Mouse (Mus musculus) hindbrain, embryonic 11.5 days (tissue): Measurements from ENCODE around the gene Plekhg5. TPM values are rescaled to one million over a fixed set of nuclear protein-coding genes. Genes with fewer than 3 reads are reported as not detected.

Experiments
- ATAC-seq: fragments of 200-750 bp; cut with Nextera tagmentation; 2 replicates; pipeline ENCODE4 v1.8.0; 2017; ENCODE audit warnings: mild to moderate bottlenecking, moderate TSS enrichment, moderate library complexity; ENCODE audit not compliant: low FRiP score
- DNase-seq: peaks from one replicate; pipeline ENCODE4 v3.0.0-alpha.2; 2015; ENCODE audit warnings: low spot score
- H3K27ac ChIP-seq: fragments of 300-500 bp; sonication (generic); 2 replicates; pipeline ENCODE4 v1.5.1; 2014; ENCODE audit warnings: mild to moderate bottlenecking, low read depth, low read length
- H3K27me3 ChIP-seq: fragments of 300-500 bp; sonication (generic); 2 replicates; pipeline ENCODE4 v1.6.1; 2014; ENCODE audit warnings: mild to moderate bottlenecking, low read length, moderate library complexity, mixed read lengths; ENCODE audit not compliant: control insufficient read depth, insufficient read depth
- H3K36me3 ChIP-seq: fragments of 300-500 bp; sonication (generic); 2 replicates; pipeline ENCODE4 v1.6.1; 2014; ENCODE audit warnings: mild to moderate bottlenecking, low read length, moderate library complexity, mixed read lengths; ENCODE audit not compliant: control insufficient read depth, insufficient read depth
- H3K4me1 ChIP-seq: fragments of 300-500 bp; sonication (generic); replicated peaks from 2 replicates; pipeline ENCODE4 v1.6.1; 2014; ENCODE audit warnings: low read length, mixed read lengths; ENCODE audit not compliant: control insufficient read depth, insufficient read depth
- H3K4me2 ChIP-seq: fragments of 300-500 bp; sonication (generic); replicated peaks from 2 replicates; pipeline ENCODE4 v1.6.1; 2014; ENCODE audit warnings: mild to moderate bottlenecking, low read depth, low read length
- H3K4me3 ChIP-seq: fragments of 300-500 bp; sonication (generic); 2 replicates; pipeline ENCODE4 v1.5.1; 2014; ENCODE audit warnings: low read depth, low read length
- H3K9ac ChIP-seq: fragments of 300-500 bp; sonication (generic); 2 replicates; pipeline ENCODE4 v1.6.1; 2014; ENCODE audit warnings: low read depth, low read length
- H3K9me3 ChIP-seq: fragments of 300-500 bp; sonication (generic); 2 replicates; pipeline ENCODE4 v1.6.1; 2016; ENCODE audit warnings: low read length; ENCODE audit not compliant: control insufficient read depth
- WGBS: fragments of 180-500 bp; shearing (Covaris S2); extraction: QIAGEN DNeasy Blood & Tissue Kit; methylation state at CpG from one replicate; pipeline ENCODE4 v1.1.7; 2014; 5-methylcytosine and 5-hydroxymethylcytosine counted together
- polyA plus RNA-seq: library from polyadenylated mRNA; unstranded; fragments of >200 nt; fragmentation: Nextera tagmentation; extraction: Ambion mirVana; gene quantifications from 2 replicates; pipeline ENCODE4 v1.2.1, GENCODE M21; 2014

Plekhg5 gene
- polyA plus RNA-seq, 1 experiment from 2014 or later = 4.6 TPM

GRCm38 (mm10) chr4:152110689-152111088 lies 38.4 kb downstream of the Plekhg5 start:
- H3K9ac ChIP-seq = no peak overlapping the region
- no peak for ATAC-seq

GRCm38 (mm10) chr4:152112329-152112728 lies 40.0 kb downstream of the Plekhg5 start:
- H3K9me3 ChIP-seq = no peaks in the 10 kb centered on the region
- no peak overlapping the region for H3K4me2 ChIP-seq
- no peak for DNase-seq
- no peak overlapping the region for H3K9ac ChIP-seq
- no peaks in the 10 kb centered on the region for H3K36me3 ChIP-seq
- 82% methylated on average over 9 of the region's 9 CpGs for WGBS
- H3K4me3 ChIP-seq = no peak overlapping the region
- no peak overlapping the region for H3K27ac ChIP-seq
- no peak for ATAC-seq
- peaks cover 32% of the 10 kb centered on the region for H3K27me3 ChIP-seq
- peaks cover 14% of the 10 kb centered on the region for H3K4me1 ChIP-seq

More at GRCm38 (mm10) chr4:152110689-152111088, 38.4 kb downstream of the Plekhg5 start:
- Histone ChIP-seq H3K4me3 (no peak overlapping the region), H3K4me2 (no peak overlapping the region), H3K36me3 (no peaks in the 10 kb centered on the region), H3K4me1 (peaks cover 11% of the 10 kb centered on the region; the same call in 1 of the 2 replicates), H3K27ac (no peak overlapping the region), H3K27me3 (peaks cover 17% of the 10 kb centered on the region), H3K9me3 (no peaks in the 10 kb centered on the region)
- 83% methylated on average over 4 of the region's 4 CpGs for WGBS
- no peak for DNase-seq

GRCm38 (mm10) chr4:152114080-152114479 lies 41.8 kb downstream of the Plekhg5 start:
- H3K9me3 ChIP-seq = no peaks in the 10 kb centered on the region
- 51% methylated on average over 16 of the region's 16 CpGs for WGBS
- peaks cover 50% of the 10 kb centered on the region for H3K27me3 ChIP-seq

GRCm38 (mm10) chr4:152115921-152116612 lies 43.8 kb downstream of the Plekhg5 start, which contains the start of gene Tnfrsf25:
Gene Tnfrsf25 (plus strand): TSS chr4:152115934.
- Histone ChIP-seq H3K36me3 (no peaks in the 10 kb centered on the region), H3K9me3 (no peaks in the 10 kb centered on the region), H3K4me2 (peak within 1 kb of the TSS; percentile 22), H3K27ac (no peak within 1 kb of the TSS), H3K9ac (no peak within 1 kb of the TSS), H3K4me3 (no peak within 1 kb of the TSS), H3K27me3 (peaks cover 70% of the 10 kb centered on the region), H3K4me1 (peaks cover 22% of the 10 kb centered on the region)
- ATAC-seq (no peak), DNase-seq (no peak)
- 2% methylated on average over 29 of the region's 30 CpGs for WGBS

More at GRCm38 (mm10) chr4:152114080-152114479, 41.8 kb downstream of the Plekhg5 start:
- DNase-seq (no peak), ATAC-seq (peak; percentile 33; the same call in 1 of the 2 replicates)
- H3K9ac ChIP-seq = no peak overlapping the region
- H3K4me3 ChIP-seq = no peak overlapping the region
- H3K36me3 ChIP-seq = no peaks in the 10 kb centered on the region
- H3K27ac ChIP-seq = no peak overlapping the region
- H3K4me1 ChIP-seq = peaks cover 9% of the 10 kb centered on the region
- no peak overlapping the region for H3K4me2 ChIP-seq

DNA sequence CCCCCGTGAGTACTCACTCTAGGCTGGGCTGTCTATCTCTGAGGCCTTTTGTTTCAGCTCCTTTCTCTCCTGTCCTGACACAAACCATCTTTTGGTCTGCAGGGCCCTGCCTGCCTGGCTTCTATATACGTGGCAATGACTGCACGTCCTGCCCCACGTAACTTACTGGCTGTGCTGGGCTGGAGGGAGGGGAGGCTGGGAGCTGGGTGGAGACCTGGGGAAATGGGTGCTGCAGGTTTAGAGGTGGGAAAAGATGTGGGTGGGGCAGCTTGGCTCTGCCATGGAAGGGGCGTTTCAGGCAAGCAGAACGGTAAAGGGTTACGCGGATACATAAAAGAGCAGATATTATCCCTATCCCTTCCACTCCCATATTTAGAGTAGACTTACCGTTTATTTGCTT lies 45.2 kb downstream of the Plekhg5 start:
- Histone ChIP-seq H3K9ac (no peak overlapping the region), H3K4me1 (peaks cover 22% of the 10 kb centered on the region), H3K36me3 (no peaks in the 10 kb centered on the region), H3K27ac (no peak overlapping the region), H3K4me2 (no peak overlapping the region), H3K4me3 (no peak overlapping the region), H3K9me3 (no peaks in the 10 kb centered on the region), H3K27me3 (peaks cover 85% of the 10 kb centered on the region)
- WGBS = 75% methylated on average over 9 of the region's 9 CpGs
- DNase-seq (no peak), ATAC-seq (no peak)

DNA sequence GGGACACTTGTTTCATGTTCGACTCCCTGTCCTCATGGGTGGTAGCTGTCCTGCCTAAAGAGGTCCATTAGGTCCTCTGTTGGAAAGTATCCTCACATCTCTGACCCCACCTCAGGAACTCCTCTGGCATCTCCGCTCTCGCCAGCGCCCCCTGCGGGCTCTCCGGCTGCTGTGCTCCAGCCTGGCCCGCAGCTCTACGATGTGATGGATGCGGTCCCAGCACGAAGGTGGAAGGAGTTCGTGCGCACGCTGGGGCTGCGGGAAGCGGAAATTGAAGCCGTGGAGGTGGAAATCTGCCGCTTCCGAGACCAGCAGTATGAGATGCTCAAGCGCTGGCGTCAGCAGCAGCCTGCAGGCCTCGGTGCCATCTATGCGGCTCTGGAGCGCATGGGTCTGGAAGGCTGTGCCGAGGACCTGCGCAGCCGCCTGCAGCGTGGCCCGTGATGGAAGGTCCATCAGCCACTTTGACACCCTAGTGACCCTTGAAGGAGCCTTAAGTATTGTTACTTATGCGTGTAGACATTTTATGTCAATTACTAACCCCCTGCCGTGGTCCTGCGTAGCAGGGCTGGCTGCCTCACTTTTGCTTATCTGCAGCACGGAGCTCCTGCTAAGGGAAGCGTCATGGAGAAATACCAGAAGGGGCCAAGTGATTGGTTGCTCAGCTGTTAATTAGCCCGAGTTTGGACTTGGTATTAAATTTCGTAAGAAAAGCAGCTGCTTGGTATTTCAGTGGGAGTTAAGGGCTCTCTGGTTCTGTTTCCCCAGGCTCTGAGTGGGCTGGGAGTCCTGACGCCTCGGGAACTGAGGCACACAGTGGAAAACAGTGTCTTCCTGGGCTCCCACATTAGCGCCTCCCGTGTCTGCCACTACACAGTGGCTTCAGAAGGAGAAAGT lies 47.3 kb downstream of the Plekhg5 start:
- Histone ChIP-seq H3K36me3 (no peaks in the 10 kb centered on the region), H3K9ac (no peak overlapping the region), H3K9me3 (no peaks in the 10 kb centered on the region), H3K4me3 (0 out of 2 replicates have a peak overlapping the region, but pooled peaks have one; percentile 8), H3K4me1 (peaks cover 22% of the 10 kb centered on the region), H3K27me3 (peaks cover 98% of the 10 kb centered on the region), H3K4me2 (0 out of 2 replicates have a peak overlapping the region, but pooled peaks have one; percentile 17), H3K27ac (no peak overlapping the region)
- ATAC-seq (0 out of 2 replicates have a peak, but pooled peaks have one; percentile 5), DNase-seq (peak; percentile 83)
- WGBS = 4% methylated on average over 39 of the region's 39 CpGs

GRCm38 (mm10) chr4:152120311-152121182 lies 48.2 kb downstream of the Plekhg5 start:
- Histone ChIP-seq H3K4me3 (peak overlapping the region; percentile 1; the same call in 1 of the 2 replicates), H3K27me3 (peaks cover 98% of the 10 kb centered on the region), H3K27ac (no peak overlapping the region), H3K36me3 (no peaks in the 10 kb centered on the region), H3K9me3 (no peaks in the 10 kb centered on the region), H3K4me1 (peaks cover 19% of the 10 kb centered on the region), H3K4me2 (peak overlapping the region; percentile 24; the same call in 1 of the 2 replicates), H3K9ac (no peak overlapping the region)
- no peak for DNase-seq
- WGBS = under 1% methylated on average over 31 of the region's 31 CpGs
- ATAC-seq = no peak

GRCm38 (mm10) chr4:152121183-152121505 lies 48.8 kb downstream of the Plekhg5 start:
- no peaks in the 10 kb centered on the region for H3K9me3 ChIP-seq
- 0 out of 2 replicates have a peak overlapping the region, but pooled peaks have one; percentile 1 for H3K4me3 ChIP-seq
- WGBS = 2% methylated on average over 12 of the region's 12 CpGs
- peaks cover 13% of the 10 kb centered on the region for H3K4me1 ChIP-seq
- no peaks in the 10 kb centered on the region for H3K36me3 ChIP-seq
- H3K27me3 ChIP-seq = peaks cover 99% of the 10 kb centered on the region
- no peak overlapping the region for H3K27ac ChIP-seq
- DNase-seq = no peak
- no peak overlapping the region for H3K4me2 ChIP-seq
- H3K9ac ChIP-seq = no peak overlapping the region
- ATAC-seq = no peak
